Mouse (Mus musculus) cerebellum, postnatal 4 days (tissue): ENCODE measurements at regions not wholly inside any gene's neighbourhood (a gene's known extent, or its start where the extent isn't known, plus 50 kb on each side); places are given as distances from the start of the nearest gene placed in this dataset.

Experiments used
- DNase-seq, 2 experiments: peaks; one replicate each; pipeline ENCODE4 v3.0.0; 2022; ENCODE audit warnings: low spot score in 2 of 2, mixed read lengths in 1 of 2

GRCm38 (mm10) chrX:86490309-86490708, 185.4 kb upstream of the Mageb4 start:
- DNase-seq: peak in 1 of 2 experiments; percentile 32
